Mouse (Mus musculus) liver, embryonic 13.5 days (tissue): ENCODE measurements around the gene Stra6. TPM values are rescaled to one million over a fixed set of nuclear protein-coding genes. Genes with fewer than 3 reads are reported as not detected.

ENCODE experiments used
- ATAC-seq: fragments of 200-750 bp; cut with Nextera tagmentation; 2 replicates; pipeline ENCODE4 v1.8.0; 2017; ENCODE audit warnings: low read depth, mild to moderate bottlenecking, moderate number of reproducible peaks, moderate library complexity
- DNase-seq: peaks from one replicate; pipeline ENCODE4 v3.0.0; 2022
- H3K27ac ChIP-seq: fragments of 300-500 bp; sonication (generic); 2 replicates; pipeline ENCODE4 v1.5.1; 2015; ENCODE audit warnings: moderate library complexity, mild to moderate bottlenecking, inconsistent platforms
- H3K27me3 ChIP-seq: fragments of 300-500 bp; sonication (generic); 2 replicates; pipeline ENCODE4 v1.6.1; 2015; ENCODE audit warnings: mild to moderate bottlenecking, inconsistent platforms
- H3K36me3 ChIP-seq: fragments of 300-500 bp; sonication (generic); 2 replicates; pipeline ENCODE4 v1.6.1; 2015; ENCODE audit warnings: mild to moderate bottlenecking, inconsistent platforms
- H3K4me1 ChIP-seq: fragments of 300-500 bp; sonication (generic); replicated peaks from 2 replicates; pipeline ENCODE4 v1.6.1; 2015; ENCODE audit warnings: inconsistent platforms
- H3K4me2 ChIP-seq: fragments of 300-500 bp; sonication (generic); 2 replicates; pipeline ENCODE4 v1.6.1; 2015; ENCODE audit warnings: inconsistent platforms, mild to moderate bottlenecking, moderate library complexity
- H3K4me3 ChIP-seq: fragments of 300-500 bp; sonication (generic); replicated peaks from 2 replicates; pipeline ENCODE4 v1.5.1; 2015; ENCODE audit warnings: mild to moderate bottlenecking, inconsistent platforms
- H3K9ac ChIP-seq: fragments of 300-500 bp; sonication (generic); 2 replicates; pipeline ENCODE4 v1.6.1; 2015; ENCODE audit warnings: mild to moderate bottlenecking, inconsistent platforms
- H3K9me3 ChIP-seq: fragments of 300-500 bp; sonication (generic); replicated peaks from 2 replicates; pipeline ENCODE4 v1.6.1; 2016; ENCODE audit warnings: inconsistent platforms
- WGBS: fragments of 180-500 bp; shearing (Covaris S2); methylation state at CpG from one replicate; pipeline ENCODE4 v1.1.7; 2015; ENCODE audit not compliant: insufficient replicate concordance; 5-methylcytosine and 5-hydroxymethylcytosine counted together
- polyA plus RNA-seq: library from polyadenylated mRNA; unstranded; fragments of >200 nt; fragmentation: Nextera tagmentation; extraction: Ambion mirVana; gene quantifications from 2 replicates; pipeline ENCODE4 v1.2.1, GENCODE M21; 2015

The Stra6 gene
- polyA plus RNA-seq, 1 experiment from 2014 or later: 0.05 TPM

- no peak overlapping the region for H3K9ac ChIP-seq
- DNase-seq (no peak), ATAC-seq (no peak)
- no peak overlapping the region for H3K27ac ChIP-seq
- peaks cover 11% of the 10 kb centered on the region; the same call in 1 of the 2 replicates for H3K4me1 ChIP-seq
- H3K36me3 ChIP-seq: no peaks in the 10 kb centered on the region
- no peaks in the 10 kb centered on the region for H3K9me3 ChIP-seq
- 2% methylated on average over 9 of the region's 9 CpGs for WGBS
- H3K4me3 ChIP-seq: no peak overlapping the region
- H3K4me2 ChIP-seq: no peak overlapping the region
- peaks cover 77% of the 10 kb centered on the region for H3K27me3 ChIP-seq
Measured at GRCm38 (mm10) chr9:58114019-58114418, 50.4 kb downstream of the Stra6 start.

GRCm38 (mm10) chr9:58115297-58115925, 51.8 kb downstream of the Stra6 start:
- ATAC-seq (no peak), DNase-seq (no peak)
- Histone ChIP-seq H3K27ac (no peak overlapping the region), H3K36me3 (no peaks in the 10 kb centered on the region), H3K9ac (no peak overlapping the region), H3K4me2 (no peak overlapping the region), H3K4me1 (peaks cover 11% of the 10 kb centered on the region; the same call in 1 of the 2 replicates), H3K9me3 (no peaks in the 10 kb centered on the region), H3K27me3 (peaks cover 76% of the 10 kb centered on the region), H3K4me3 (no peak overlapping the region)
- 17% methylated on average over 7 of the region's 7 CpGs for WGBS

- Histone ChIP-seq H3K9ac (no peak overlapping the region), H3K27ac (no peak overlapping the region)
- ATAC-seq: no peak
Measured at GRCm38 (mm10) chr9:58116024-58116651, 52.5 kb downstream of the Stra6 start.

GRCm38 (mm10) chr9:58118671-58119070, 55.1 kb downstream of the Stra6 start, which contains the start of gene Ccdc33:
Gene Ccdc33 (minus strand): TSS chr9:58118823.
- Histone ChIP-seq H3K4me2 (no peak within 1 kb of the TSS), H3K4me1 (peaks cover 5% of the 10 kb centered on the region; the same call in 1 of the 2 replicates), H3K4me3 (no peak within 1 kb of the TSS), H3K27ac (no peak within 1 kb of the TSS), H3K27me3 (peaks cover 46% of the 10 kb centered on the region), H3K9me3 (no peaks in the 10 kb centered on the region), H3K36me3 (no peaks in the 10 kb centered on the region), H3K9ac (no peak within 1 kb of the TSS)
- WGBS: 24% methylated on average over 2 of the region's 2 CpGs
- ATAC-seq (no peak), DNase-seq (no peak)

More at GRCm38 (mm10) chr9:58116024-58116651, 52.5 kb downstream of the Stra6 start:
- Histone ChIP-seq H3K9me3 (no peaks in the 10 kb centered on the region), H3K4me3 (no peak overlapping the region), H3K27me3 (peaks cover 70% of the 10 kb centered on the region), H3K4me1 (peaks cover 11% of the 10 kb centered on the region; the same call in 1 of the 2 replicates), H3K4me2 (no peak overlapping the region), H3K36me3 (no peaks in the 10 kb centered on the region)
- 24% methylated on average over 7 of the region's 7 CpGs for WGBS
- DNase-seq: no peak

- no peaks in the 10 kb centered on the region for H3K4me1 ChIP-seq
- H3K9me3 ChIP-seq: no peaks in the 10 kb centered on the region
- DNase-seq (no peak), ATAC-seq (no peak)
- WGBS: 39% methylated on average over 3 of the region's 3 CpGs
- peaks cover 24% of the 10 kb centered on the region for H3K27me3 ChIP-seq
- no peak overlapping the region for H3K9ac ChIP-seq
- no peak overlapping the region for H3K4me2 ChIP-seq
- no peak overlapping the region for H3K27ac ChIP-seq
- no peak overlapping the region for H3K4me3 ChIP-seq
- no peaks in the 10 kb centered on the region for H3K36me3 ChIP-seq
Measured at GRCm38 (mm10) chr9:58125085-58125484, 61.5 kb downstream of the Stra6 start.

GRCm38 (mm10) chr9:58125811-58126210, 62.2 kb downstream of the Stra6 start:
- Histone ChIP-seq H3K27ac (no peak overlapping the region), H3K4me2 (no peak overlapping the region), H3K4me3 (no peak overlapping the region), H3K9ac (no peak overlapping the region), H3K4me1 (no peaks in the 10 kb centered on the region), H3K9me3 (no peaks in the 10 kb centered on the region), H3K27me3 (peaks cover 29% of the 10 kb centered on the region), H3K36me3 (no peaks in the 10 kb centered on the region)
- ATAC-seq (no peak), DNase-seq (no peak)
- 34% methylated on average over 4 of the region's 4 CpGs for WGBS

- Histone ChIP-seq H3K27me3 (peaks cover 53% of the 10 kb centered on the region), H3K9me3 (no peaks in the 10 kb centered on the region)
- no peak for DNase-seq
Measured at GRCm38 (mm10) chr9:58128926-58129413, 65.4 kb downstream of the Stra6 start.

GRCm38 (mm10) chr9:58129508-58129907, 65.9 kb downstream of the Stra6 start:
- Histone ChIP-seq H3K9ac (no peak overlapping the region), H3K36me3 (no peaks in the 10 kb centered on the region), H3K4me3 (no peak overlapping the region), H3K27ac (no peak overlapping the region), H3K4me2 (no peak overlapping the region), H3K9me3 (no peaks in the 10 kb centered on the region), H3K4me1 (no peaks in the 10 kb centered on the region), H3K27me3 (peaks cover 58% of the 10 kb centered on the region)
- DNase-seq (no peak), ATAC-seq (no peak)
- WGBS: 12% methylated on average over 8 of the region's 8 CpGs

More at GRCm38 (mm10) chr9:58128926-58129413, 65.4 kb downstream of the Stra6 start:
- no peak overlapping the region for H3K9ac ChIP-seq
- no peak for ATAC-seq
- no peak overlapping the region for H3K27ac ChIP-seq
- no peaks in the 10 kb centered on the region for H3K36me3 ChIP-seq
- H3K4me2 ChIP-seq: no peak overlapping the region
- WGBS: 12% methylated on average over 13 of the region's 13 CpGs
- H3K4me3 ChIP-seq: no peak overlapping the region
- no peaks in the 10 kb centered on the region for H3K4me1 ChIP-seq

GRCm38 (mm10) chr9:58130909-58131308, 67.3 kb downstream of the Stra6 start:
- Histone ChIP-seq H3K9ac (no peak overlapping the region), H3K4me3 (no peak overlapping the region), H3K27me3 (peaks cover 69% of the 10 kb centered on the region), H3K36me3 (no peaks in the 10 kb centered on the region), H3K9me3 (no peaks in the 10 kb centered on the region), H3K27ac (no peak overlapping the region), H3K4me1 (no peaks in the 10 kb centered on the region), H3K4me2 (no peak overlapping the region)
- no peak for DNase-seq
- ATAC-seq: no peak
- 37% methylated on average over 3 of the region's 3 CpGs for WGBS

GRCm38 (mm10) chr9:58131735-58132134, 68.1 kb downstream of the Stra6 start:
- Histone ChIP-seq H3K27ac (no peak overlapping the region), H3K27me3 (peaks cover 77% of the 10 kb centered on the region), H3K4me1 (no peaks in the 10 kb centered on the region), H3K4me2 (no peak overlapping the region), H3K9me3 (no peaks in the 10 kb centered on the region), H3K9ac (no peak overlapping the region), H3K4me3 (no peak overlapping the region), H3K36me3 (no peaks in the 10 kb centered on the region)
- ATAC-seq (no peak), DNase-seq (no peak)
- 33% methylated on average over 7 of the region's 7 CpGs for WGBS

GRCm38 (mm10) chr9:58133893-58134884, 70.6 kb downstream of the Stra6 start:
- no peak overlapping the region for H3K4me3 ChIP-seq
- 8% methylated on average over 16 of the region's 17 CpGs for WGBS

More at GRCm38 (mm10) chr9:58133893-58134884, 70.6 kb downstream of the Stra6 start:
- Histone ChIP-seq H3K27ac (no peak overlapping the region), H3K36me3 (no peaks in the 10 kb centered on the region), H3K9me3 (no peaks in the 10 kb centered on the region), H3K4me1 (no peaks in the 10 kb centered on the region), H3K9ac (no peak overlapping the region), H3K4me2 (no peak overlapping the region), H3K27me3 (peaks cover 75% of the 10 kb centered on the region)
- ATAC-seq: no peak
- DNase-seq: no peak
